Mouse (Mus musculus): ENCODE data around the gene H2al2a. TPM values are rescaled to one million over a fixed set of nuclear protein-coding genes. Genes with fewer than 3 reads are reported as not detected.
"Not testable (repeated sequence)": the region's sequence is repeated elsewhere in the genome, so short reads cannot be mapped to it uniquely, and the experiment has no call there.

The H2al2a gene
- polyA plus RNA-seq, 1 experiment from 2014 or later = not detected

- no peak overlapping the region for H3K9ac ChIP-seq (ENCODE audit: low read depth, low read length)
- ATAC-seq = no peak
- no peaks in the 10 kb centered on the region for H3K4me1 ChIP-seq (ENCODE audit: control insufficient read depth, insufficient read depth, low read length)
- no peak overlapping the region for H3K27ac ChIP-seq (ENCODE audit: low read length)
- WGBS = 60% methylated on average over 6 of the region's 6 CpGs
- H3K9me3 ChIP-seq (ENCODE audit: control insufficient read depth, low read length) = no peaks in the 10 kb centered on the region
- no peaks in the 10 kb centered on the region for H3K27me3 ChIP-seq (replicated peaks; ENCODE audit: control insufficient read depth, insufficient read depth, low read length)
- no peaks in the 10 kb centered on the region for H3K36me3 ChIP-seq (ENCODE audit: control insufficient read depth, insufficient read depth, low read length)
- H3K4me2 ChIP-seq (ENCODE audit: low read depth, low read length) = no peak overlapping the region
- H3K4me3 ChIP-seq (ENCODE audit: low read length) = no peak overlapping the region
These were observed 25.4 kb downstream of the H2al2a start for GRCm38 (mm10) chr2:17971407-17971806.

- Histone ChIP-seq H3K4me3 (ENCODE audit: low read length) (no peak overlapping the region), H3K9me3 (ENCODE audit: control insufficient read depth, low read length) (no peaks in the 10 kb centered on the region), H3K4me1 (ENCODE audit: control insufficient read depth, insufficient read depth, low read length) (no peaks in the 10 kb centered on the region), H3K9ac (ENCODE audit: low read depth, low read length) (no peak overlapping the region), H3K36me3 (ENCODE audit: control insufficient read depth, insufficient read depth, low read length) (no peaks in the 10 kb centered on the region), H3K27me3 (replicated peaks; ENCODE audit: control insufficient read depth, insufficient read depth, low read length) (no peaks in the 10 kb centered on the region), H3K4me2 (ENCODE audit: low read depth, low read length) (no peak overlapping the region), H3K27ac (ENCODE audit: low read length) (no peak overlapping the region)
- WGBS = 47% methylated on average over 1 of the region's 1 CpGs
- ATAC-seq = no peak
These were observed 26.1 kb downstream of the H2al2a start for GRCm38 (mm10) chr2:17970662-17971061.

- no peak overlapping the region for H3K4me3 ChIP-seq (ENCODE audit: low read length)
- no peaks in the 10 kb centered on the region for H3K4me1 ChIP-seq (ENCODE audit: control insufficient read depth, insufficient read depth, low read length)
These were observed 26.6 kb downstream of the H2al2a start for GRCm38 (mm10) chr2:17970187-17970586.

GRCm38 (mm10) chr2:17968571-17968970 is 28.2 kb downstream of the H2al2a start:
- 70% methylated on average over 2 of the region's 2 CpGs for WGBS
- no peak overlapping the region for H3K9ac ChIP-seq (ENCODE audit: low read depth, low read length)
- no peak for ATAC-seq

More at GRCm38 (mm10) chr2:17970187-17970586, 26.6 kb downstream of the H2al2a start:
- H3K9me3 ChIP-seq (ENCODE audit: control insufficient read depth, low read length) = no peaks in the 10 kb centered on the region
- H3K9ac ChIP-seq (ENCODE audit: low read depth, low read length) = no peak overlapping the region
- H3K36me3 ChIP-seq (ENCODE audit: control insufficient read depth, insufficient read depth, low read length) = no peaks in the 10 kb centered on the region
- H3K27me3 ChIP-seq (replicated peaks; ENCODE audit: control insufficient read depth, insufficient read depth, low read length) = no peaks in the 10 kb centered on the region
- no peak overlapping the region for H3K27ac ChIP-seq (ENCODE audit: low read length)
- ATAC-seq = no peak
- no peak overlapping the region for H3K4me2 ChIP-seq (ENCODE audit: low read depth, low read length)

GRCm38 (mm10) chr2:17968037-17968436 is 28.7 kb downstream of the H2al2a start:
- not testable (repeated sequence) for ATAC-seq

More at GRCm38 (mm10) chr2:17968571-17968970, 28.2 kb downstream of the H2al2a start:
- no peaks in the 10 kb centered on the region for H3K36me3 ChIP-seq (ENCODE audit: control insufficient read depth, insufficient read depth, low read length)
- no peak overlapping the region for H3K4me3 ChIP-seq (ENCODE audit: low read length)
- H3K27ac ChIP-seq (ENCODE audit: low read length) = no peak overlapping the region
- no peaks in the 10 kb centered on the region for H3K4me1 ChIP-seq (ENCODE audit: control insufficient read depth, insufficient read depth, low read length)
- H3K27me3 ChIP-seq (replicated peaks; ENCODE audit: control insufficient read depth, insufficient read depth, low read length) = no peaks in the 10 kb centered on the region
- H3K4me2 ChIP-seq (ENCODE audit: low read depth, low read length) = no peak overlapping the region
- no peaks in the 10 kb centered on the region for H3K9me3 ChIP-seq (ENCODE audit: control insufficient read depth, low read length)

GRCm38 (mm10) chr2:17959501-17959900 is 37.3 kb downstream of the H2al2a start:
- Histone ChIP-seq H3K4me1 (ENCODE audit: control insufficient read depth, insufficient read depth, low read length) (no peaks in the 10 kb centered on the region), H3K4me3 (ENCODE audit: low read length) (no peak overlapping the region), H3K9me3 (ENCODE audit: control insufficient read depth, low read length) (0 out of 2 replicates have a peak, but pooled peaks cover 4% of the 10 kb centered on the region), H3K36me3 (ENCODE audit: control insufficient read depth, insufficient read depth, low read length) (no peaks in the 10 kb centered on the region), H3K4me2 (ENCODE audit: low read depth, low read length) (no peak overlapping the region), H3K27ac (ENCODE audit: low read length) (no peak overlapping the region), H3K27me3 (replicated peaks; ENCODE audit: control insufficient read depth, insufficient read depth, low read length) (no peaks in the 10 kb centered on the region), H3K9ac (ENCODE audit: low read depth, low read length) (no peak overlapping the region)
- 81% methylated on average over 1 of the region's 1 CpGs for WGBS
- no peak for ATAC-seq

More at GRCm38 (mm10) chr2:17968037-17968436, 28.7 kb downstream of the H2al2a start:
- not testable (repeated sequence) for H3K4me1 ChIP-seq (ENCODE audit: control insufficient read depth, insufficient read depth, low read length); H3K9ac ChIP-seq (ENCODE audit: low read depth, low read length); H3K9me3 ChIP-seq (ENCODE audit: control insufficient read depth, low read length); H3K4me2 ChIP-seq (ENCODE audit: low read depth, low read length); H3K27ac ChIP-seq (ENCODE audit: low read length); H3K4me3 ChIP-seq (ENCODE audit: low read length); H3K27me3 ChIP-seq (replicated peaks; ENCODE audit: control insufficient read depth, insufficient read depth, low read length); H3K36me3 ChIP-seq (ENCODE audit: control insufficient read depth, insufficient read depth, low read length)
- WGBS = 77% methylated on average over 3 of the region's 3 CpGs

- no peak overlapping the region for H3K9ac ChIP-seq (ENCODE audit: low read depth, low read length)
- no peak overlapping the region for H3K4me3 ChIP-seq (ENCODE audit: low read length)
- no peaks in the 10 kb centered on the region for H3K9me3 ChIP-seq (ENCODE audit: control insufficient read depth, low read length)
- no peaks in the 10 kb centered on the region for H3K36me3 ChIP-seq (ENCODE audit: control insufficient read depth, insufficient read depth, low read length)
- no peaks in the 10 kb centered on the region for H3K27me3 ChIP-seq (replicated peaks; ENCODE audit: control insufficient read depth, insufficient read depth, low read length)
- 51% methylated on average over 3 of the region's 3 CpGs for WGBS
- H3K4me1 ChIP-seq (ENCODE audit: control insufficient read depth, insufficient read depth, low read length) = no peaks in the 10 kb centered on the region
- H3K4me2 ChIP-seq (ENCODE audit: low read depth, low read length) = no peak overlapping the region
- ATAC-seq = peak; percentile 66
- H3K27ac ChIP-seq (ENCODE audit: low read length) = no peak overlapping the region
These were observed 49.9 kb downstream of the H2al2a start for GRCm38 (mm10) chr2:17946875-17947274.

Other genes starting within 250 kb of the H2al2a start
- gene A930004D18Rik, start 40.8 kb upstream of the H2al2a start, polyA plus RNA-seq (2015; fragmentation: Nextera tagmentation; extraction: Ambion mirVana) = 9.8 and 11.5 TPM in 2 replicates
- 2.0 and 2.7 TPM in 2 replicates for gene Skida1, start 52.1 kb upstream of the H2al2a start, polyA plus RNA-seq (2015; fragmentation: Nextera tagmentation; extraction: Ambion mirVana)
- gene Mllt10, start 58.3 kb upstream of the H2al2a start, polyA plus RNA-seq (2015; fragmentation: Nextera tagmentation; extraction: Ambion mirVana) = 45.4 and 47.2 TPM in 2 replicates